Mouse (Mus musculus) neural tube, embryonic 13.5 days (tissue): ENCODE data around the gene Tuba3a. TPM values are rescaled to one million over a fixed set of nuclear protein-coding genes. Genes with fewer than 3 reads are reported as not detected.

ENCODE experiments used
- ATAC-seq: fragments of 200-750 bp; cut with Nextera tagmentation; 2 replicates; pipeline ENCODE4 v1.8.0; 2017; ENCODE audit warnings: low read depth, mild to moderate bottlenecking, moderate TSS enrichment, moderate library complexity
- H3K27ac ChIP-seq: fragments of 300-500 bp; sonication (generic); replicated peaks from 2 replicates; pipeline ENCODE4 v1.5.1; 2015; ENCODE audit warnings: moderate library complexity, mild to moderate bottlenecking, inconsistent platforms
- H3K27me3 ChIP-seq: fragments of 300-500 bp; sonication (generic); 2 replicates; pipeline ENCODE4 v1.6.1; 2015; ENCODE audit warnings: mild to moderate bottlenecking, inconsistent platforms
- H3K36me3 ChIP-seq: fragments of 300-500 bp; sonication (generic); 2 replicates; pipeline ENCODE4 v1.6.1; 2015; ENCODE audit warnings: mild to moderate bottlenecking, inconsistent platforms
- H3K4me1 ChIP-seq: fragments of 300-500 bp; sonication (generic); replicated peaks from 2 replicates; pipeline ENCODE4 v1.6.1; 2015; ENCODE audit warnings: inconsistent platforms
- H3K4me2 ChIP-seq: fragments of 300-500 bp; sonication (generic); 2 replicates; pipeline ENCODE4 v1.6.1; 2015; ENCODE audit warnings: inconsistent platforms, mild to moderate bottlenecking, moderate library complexity
- H3K4me3 ChIP-seq: fragments of 300-500 bp; sonication (generic); 2 replicates; pipeline ENCODE4 v1.5.1; 2015; ENCODE audit warnings: mild to moderate bottlenecking, inconsistent platforms
- H3K9ac ChIP-seq: fragments of 300-500 bp; sonication (generic); 2 replicates; pipeline ENCODE4 v1.6.1; 2015; ENCODE audit warnings: moderate library complexity, mild to moderate bottlenecking, inconsistent platforms
- H3K9me3 ChIP-seq: fragments of 300-500 bp; sonication (generic); 2 replicates; pipeline ENCODE4 v1.6.1; 2016; ENCODE audit warnings: inconsistent platforms
- WGBS: fragments of 180-500 bp; shearing (Covaris S2); methylation state at CpG from one replicate; pipeline ENCODE4 v1.1.7; 2015; 5-methylcytosine and 5-hydroxymethylcytosine counted together
- microRNA-seq: library from miRNA; unstranded; fragments of <30 nt; microRNA quantifications from one replicate; pipeline ENCODE4, GENCODE M21; 2016
- polyA plus RNA-seq: library from polyadenylated mRNA; unstranded; fragments of >200 nt; fragmentation: Nextera tagmentation; extraction: Ambion mirVana; gene quantifications from 2 replicates; pipeline ENCODE4 v1.2.1, GENCODE M21; 2015

The Tuba3a gene
- polyA plus RNA-seq, 1 experiment from 2014 or later, result not detected

GRCm38 (mm10) chr6:125236341-125236740 lies 49.5 kb downstream of the Tuba3a start:
- Histone ChIP-seq H3K4me3 (no peak overlapping the region), H3K9me3 (no peaks in the 10 kb centered on the region), H3K27me3 (no peaks in the 10 kb centered on the region), H3K36me3 (no peaks in the 10 kb centered on the region), H3K4me2 (no peak overlapping the region), H3K27ac (no peak overlapping the region), H3K4me1 (peaks cover 8% of the 10 kb centered on the region), H3K9ac (no peak overlapping the region)
- ATAC-seq, result no peak
- WGBS, result 61% methylated on average over 6 of the region's 6 CpGs

DNA sequence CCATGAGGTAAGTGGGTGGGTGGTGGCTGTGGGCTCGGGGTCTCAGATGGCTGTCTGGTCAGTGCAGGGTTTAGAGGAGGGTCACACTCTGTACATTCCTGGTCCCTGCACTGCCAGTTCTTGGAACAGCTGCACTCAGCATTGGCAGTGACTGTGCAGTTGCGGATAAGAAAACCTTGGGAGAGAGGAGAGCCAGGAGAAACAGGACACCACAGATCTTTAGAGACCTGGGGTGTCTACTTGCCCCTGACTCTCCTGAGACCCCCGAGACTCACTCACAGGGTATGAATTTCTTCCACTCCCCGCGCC lies 51.4 kb downstream of the Tuba3a start:
- H3K4me1 ChIP-seq, result peaks cover 18% of the 10 kb centered on the region
- 77% methylated on average over 5 of the region's 5 CpGs for WGBS
- H3K9ac ChIP-seq, result no peak overlapping the region
- no peak overlapping the region for H3K27ac ChIP-seq
- no peak for ATAC-seq
- no peak overlapping the region for H3K4me2 ChIP-seq
- no peaks in the 10 kb centered on the region for H3K9me3 ChIP-seq
- no peaks in the 10 kb centered on the region for H3K36me3 ChIP-seq
- no peaks in the 10 kb centered on the region for H3K27me3 ChIP-seq
- no peak overlapping the region for H3K4me3 ChIP-seq

- no peak overlapping the region for H3K27ac ChIP-seq
- ATAC-seq, result no peak
- H3K4me2 ChIP-seq, result no peak overlapping the region
- no peak overlapping the region for H3K9ac ChIP-seq
- peaks cover 18% of the 10 kb centered on the region for H3K4me1 ChIP-seq
- no peak overlapping the region for H3K4me3 ChIP-seq
- H3K36me3 ChIP-seq, result no peaks in the 10 kb centered on the region
- no peaks in the 10 kb centered on the region for H3K27me3 ChIP-seq
- no peaks in the 10 kb centered on the region for H3K9me3 ChIP-seq
- 68% methylated on average over 7 of the region's 7 CpGs for WGBS
Observed at GRCm38 (mm10) chr6:125233816-125234519, 51.9 kb downstream of the Tuba3a start.

DNA sequence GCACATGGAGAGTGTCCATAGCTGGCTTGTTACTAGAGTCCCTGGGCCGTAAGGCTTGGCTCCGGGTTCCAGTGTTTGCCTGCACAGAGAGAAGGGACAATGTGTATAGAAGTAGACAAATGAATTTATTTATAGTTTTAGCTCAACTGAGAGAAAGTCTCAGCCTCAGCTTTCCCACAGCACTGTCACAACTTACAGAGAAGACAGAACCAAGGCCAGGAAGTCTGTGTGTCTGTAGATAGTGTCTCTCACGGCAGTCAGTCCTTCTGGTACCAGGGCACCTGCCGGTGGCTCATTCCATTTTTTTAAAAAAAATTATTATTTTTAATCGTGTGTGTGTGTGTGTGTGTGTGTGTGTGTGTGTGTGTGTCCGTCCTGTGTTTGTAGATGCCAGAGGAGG lies 53.3 kb downstream of the Tuba3a start:
- Histone ChIP-seq H3K4me3 (no peak overlapping the region), H3K27me3 (no peaks in the 10 kb centered on the region), H3K9ac (no peak overlapping the region), H3K4me1 (peaks cover 18% of the 10 kb centered on the region), H3K9me3 (no peaks in the 10 kb centered on the region), H3K36me3 (no peaks in the 10 kb centered on the region), H3K4me2 (0 out of 2 replicates have a peak overlapping the region, but pooled peaks have one; percentile 84), H3K27ac (no peak overlapping the region)
- ATAC-seq, result no peak
- 83% methylated on average over 6 of the region's 6 CpGs for WGBS

GRCm38 (mm10) chr6:125232045-125232437 lies 53.8 kb downstream of the Tuba3a start:
- Histone ChIP-seq H3K4me1 (peaks cover 18% of the 10 kb centered on the region), H3K9ac (peak overlapping the region; percentile 80), H3K27me3 (no peaks in the 10 kb centered on the region), H3K27ac (peak overlapping the region; percentile 79; the same call in 1 of the 2 replicates), H3K36me3 (no peaks in the 10 kb centered on the region), H3K9me3 (no peaks in the 10 kb centered on the region), H3K4me2 (peak overlapping the region; percentile 84), H3K4me3 (peak overlapping the region; percentile 44)
- ATAC-seq, result no peak
- WGBS, result 53% methylated on average over 4 of the region's 4 CpGs

DNA sequence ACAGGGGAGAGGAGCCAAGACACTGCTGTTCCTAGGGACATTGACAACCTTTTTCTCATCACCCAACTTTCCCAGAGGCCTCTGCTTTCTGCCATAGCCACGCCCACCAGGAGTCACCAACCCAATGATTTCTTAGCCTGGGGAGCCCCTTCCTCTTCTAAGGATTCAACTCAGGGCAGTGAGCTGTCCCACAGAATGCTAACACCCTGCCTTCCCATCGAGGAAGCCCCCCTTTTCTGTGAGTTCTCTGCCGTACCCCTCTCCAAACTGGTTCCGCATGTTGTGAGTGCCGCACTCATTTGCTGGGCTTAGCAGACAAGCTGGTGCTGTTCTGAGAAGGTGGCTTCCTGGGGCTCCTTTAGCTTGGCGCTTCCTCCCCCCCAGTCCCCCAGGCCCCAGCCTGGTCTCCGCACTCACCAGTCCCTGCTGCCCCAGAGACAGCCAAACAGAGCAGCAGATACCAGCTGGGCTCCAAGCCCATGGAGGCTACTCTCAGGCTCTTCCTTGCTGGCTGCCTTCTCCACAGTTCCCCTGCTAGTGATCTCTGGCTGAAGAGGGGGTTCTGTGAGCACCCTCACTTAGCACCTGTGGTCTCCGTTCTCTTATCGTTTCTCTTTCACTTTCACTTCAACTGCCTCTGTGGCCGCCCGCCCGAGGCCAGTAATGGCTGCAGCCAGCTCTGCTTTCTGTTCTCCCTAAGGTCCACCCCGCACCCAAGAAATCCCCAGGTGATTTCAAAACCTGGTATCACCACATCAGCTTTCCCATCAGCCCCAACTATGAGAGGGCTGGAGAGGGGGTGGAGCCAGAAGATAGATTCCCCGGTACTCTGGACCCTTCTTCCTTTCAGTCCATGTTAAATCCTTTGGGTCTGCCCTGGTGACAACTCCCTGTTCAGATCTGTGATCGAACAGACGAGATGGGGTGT lies 54.5 kb downstream of the Tuba3a start, which contains the start of gene Tapbpl:
Gene Tapbpl, minus strand, starts transcription at position 744 of the 928 bp plus-strand sequence.
- Histone ChIP-seq H3K9me3 (no peaks in the 10 kb centered on the region), H3K4me1 (peaks cover 18% of the 10 kb centered on the region), H3K9ac (peak within 1 kb of the TSS; percentile 80), H3K27me3 (no peaks in the 10 kb centered on the region), H3K27ac (peak within 1 kb of the TSS; percentile 79), H3K4me3 (peak within 1 kb of the TSS; percentile 44), H3K36me3 (no peaks in the 10 kb centered on the region), H3K4me2 (peak within 1 kb of the TSS; percentile 84)
- 10% methylated on average over 16 of the region's 16 CpGs for WGBS
- peak; percentile 82 for ATAC-seq

GRCm38 (mm10) chr6:125230571-125230970 lies 55.3 kb downstream of the Tuba3a start:
- Histone ChIP-seq H3K27ac (no peak overlapping the region; the same call in 1 of the 2 replicates), H3K9ac (peak overlapping the region; percentile 47), H3K27me3 (no peaks in the 10 kb centered on the region), H3K4me2 (peak overlapping the region; percentile 84), H3K4me1 (peaks cover 18% of the 10 kb centered on the region), H3K36me3 (no peaks in the 10 kb centered on the region), H3K4me3 (no peak overlapping the region), H3K9me3 (no peaks in the 10 kb centered on the region)
- peak; percentile 18; the same call in 1 of the 2 replicates for ATAC-seq
- WGBS, result 69% methylated on average over 9 of the region's 9 CpGs

Small RNA genes within 50 kb of the gene (microRNA-seq; reads per million reads assigned to microRNA genes)
- gene Mir8113, result not detected

Other genes with a start within 250 kb of the Tuba3a start
- gene Ing4, start 246.3 kb downstream of the Tuba3a start, polyA plus RNA-seq, result 147 and 148 TPM in 2 replicates
- gene Acrbp, start 236.4 kb downstream of the Tuba3a start, polyA plus RNA-seq, result 19.0 and 21.0 TPM in 2 replicates
- gene Lpar5, start 218.1 kb downstream of the Tuba3a start, polyA plus RNA-seq, result 0.43 and 0.77 TPM in 2 replicates
- 89.0 and 107 TPM in 2 replicates for gene Chd4, start 190.1 kb downstream of the Tuba3a start, polyA plus RNA-seq
- gene Nop2, start 154.1 kb downstream of the Tuba3a start, polyA plus RNA-seq, result 44.5 and 45.3 TPM in 2 replicates
- gene Iffo1, start 140.8 kb downstream of the Tuba3a start, polyA plus RNA-seq, result 21.1 and 24.0 TPM in 2 replicates
- gene Gapdh, start 119.6 kb downstream of the Tuba3a start, polyA plus RNA-seq, result 1,206 and 1,336 TPM in 2 replicates
- 48.8 and 69.2 TPM in 2 replicates for gene Ncapd2, start 94.3 kb downstream of the Tuba3a start, polyA plus RNA-seq
- gene Mrpl51, start 94.2 kb downstream of the Tuba3a start, polyA plus RNA-seq, result 143 and 158 TPM in 2 replicates
- gene Vamp1, start 70.5 kb downstream of the Tuba3a start, polyA plus RNA-seq, result 16.2 and 17.1 TPM in 2 replicates
- 4.8 and 5.5 TPM in 2 replicates for gene Tapbpl, start 54.2 kb downstream of the Tuba3a start, polyA plus RNA-seq
- gene Cd27, start 49.0 kb downstream of the Tuba3a start, polyA plus RNA-seq, result 1.3 and 1.6 TPM in 2 replicates
- 16.3 and 17.5 TPM in 2 replicates for gene Ltbr, start 27.8 kb upstream of the Tuba3a start, polyA plus RNA-seq
- gene Scnn1a, start 34.6 kb upstream of the Tuba3a start, polyA plus RNA-seq, result 0.36 and 0.63 TPM in 2 replicates
- 17.5 and 21.5 TPM in 2 replicates for gene Tnfrsf1a, start 63.3 kb upstream of the Tuba3a start, polyA plus RNA-seq
- 0.23 TPM in 1 of 2 replicates, not detected in the other for gene Plekhg6, start 94.8 kb upstream of the Tuba3a start, polyA plus RNA-seq
- gene Cd9, start 208.7 kb upstream of the Tuba3a start, polyA plus RNA-seq, result 66.9 and 74.0 TPM in 2 replicates